Mouse (Mus musculus) induced T-regulatory cell, adult 2 months (primary cell): Measurements from ENCODE around the gene Gm32717.
A peak's percentile ranks its signal among the peaks of the same experiment; 100 is the strongest.
"Not testable (repeated sequence)": the region's sequence is repeated elsewhere in the genome, so short reads cannot be mapped to it uniquely, and the experiment has no call there.

Source experiments
- DNase-seq: peaks from one replicate; pipeline ENCODE4 v3.0.0-alpha.2; 2012; ENCODE audit warnings: low read depth

Gm32717 gene

DNA sequence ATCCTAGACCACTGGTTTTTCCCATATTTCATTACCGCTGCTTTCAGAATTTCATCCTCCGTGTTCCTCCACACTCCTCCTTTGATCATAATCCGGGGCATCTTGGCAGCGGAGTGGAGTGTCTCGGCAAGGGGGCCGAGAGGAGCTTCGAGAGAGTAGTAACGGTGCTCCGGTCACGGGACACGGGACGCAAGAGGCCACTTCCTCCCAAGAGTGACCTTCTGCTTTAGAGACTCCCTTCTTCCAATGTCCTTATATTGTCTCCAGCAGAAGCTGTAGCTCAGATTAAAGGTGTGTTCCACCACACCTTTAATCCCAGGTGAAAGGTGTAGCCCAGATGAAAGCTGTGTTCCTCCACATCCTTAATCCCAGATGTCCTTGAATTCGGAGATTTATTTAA, at the start of gene Gm32717:
Gene Gm32717, minus strand, starts transcription at position 101 of the 400 bp plus-strand sequence.
- not testable (repeated sequence) for DNase-seq

DNA sequence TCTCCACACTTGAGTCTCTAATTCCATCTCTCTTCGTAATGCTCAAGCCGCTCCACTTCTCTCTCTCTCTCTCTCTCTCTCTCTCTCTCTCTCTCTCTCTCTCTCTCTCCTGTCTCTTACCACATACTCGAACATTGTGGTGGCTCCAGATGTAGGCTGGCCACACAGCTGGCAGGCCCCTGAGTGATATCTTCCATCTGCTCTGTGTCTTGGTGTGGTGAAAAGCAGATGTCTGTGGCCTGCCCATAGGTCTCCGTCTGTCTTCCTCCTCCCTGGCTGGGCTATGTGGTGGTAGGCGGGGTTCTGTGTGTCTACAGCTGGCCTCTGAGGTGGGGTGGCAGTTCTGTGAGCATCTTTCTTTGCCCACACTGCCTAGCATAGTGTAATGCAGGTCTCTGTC, 42.4 kb upstream of the Gm32717 start:
- not testable (repeated sequence) for DNase-seq

DNA sequence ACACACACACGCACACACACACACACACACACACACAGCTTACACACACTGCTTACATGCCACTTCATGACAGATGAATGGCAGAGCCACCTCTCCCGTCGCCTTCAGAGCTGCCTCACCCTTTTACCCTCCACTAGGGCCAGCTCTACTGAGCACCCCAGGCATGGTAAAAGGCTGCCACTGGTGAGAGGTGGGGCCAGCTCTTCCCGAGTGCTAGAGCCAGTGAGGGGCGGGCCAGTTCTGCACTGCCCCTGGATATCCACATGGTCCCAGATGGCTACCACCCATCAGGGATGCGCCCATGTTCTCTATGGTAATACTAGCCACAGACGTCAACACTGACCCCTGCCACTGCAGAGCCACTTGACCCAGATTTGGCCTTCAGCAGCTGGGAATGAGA, 42.0 kb upstream of the Gm32717 start:
- DNase-seq, result not testable (repeated sequence)

DNA sequence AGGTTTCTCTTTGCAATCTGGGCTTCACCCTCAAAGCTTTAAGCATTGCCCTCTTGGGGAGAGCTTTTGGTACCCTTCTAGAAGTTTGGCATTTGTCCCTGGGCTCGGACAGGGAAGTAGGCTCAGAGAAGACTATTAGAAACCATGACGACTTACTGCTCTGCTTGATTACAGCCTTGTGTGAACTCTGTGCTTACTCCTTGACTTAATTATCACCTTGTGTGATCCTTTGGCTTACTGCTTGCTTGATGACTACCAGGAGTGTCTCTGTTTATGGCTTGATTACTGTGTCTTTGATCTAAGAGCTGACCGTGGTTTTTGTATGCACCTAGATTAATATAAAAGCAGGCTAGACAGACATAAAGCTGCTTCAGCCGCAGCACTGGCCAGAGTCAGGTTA, 37.5 kb upstream of the Gm32717 start:
- DNase-seq, result not testable (repeated sequence)

DNA sequence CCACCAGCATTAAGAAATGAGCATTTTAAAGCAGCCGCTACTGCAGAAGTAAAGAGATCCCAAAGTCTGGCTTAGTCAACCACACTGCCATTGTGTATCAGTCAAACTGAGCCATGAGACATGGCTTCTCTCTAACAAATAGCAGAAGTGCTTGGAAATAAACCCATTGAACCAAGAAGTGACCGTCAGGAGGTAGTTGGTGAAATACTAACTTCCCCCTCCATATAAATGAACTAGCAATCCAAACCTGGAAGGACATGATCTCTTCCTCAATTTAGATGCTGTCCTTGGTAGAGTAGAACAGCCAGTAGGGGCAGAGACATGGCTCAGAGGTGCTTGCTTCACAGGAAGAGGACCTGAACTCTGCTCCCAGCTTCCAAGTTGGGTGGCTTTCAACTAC, 30.8 kb upstream of the Gm32717 start:
- not testable (repeated sequence) for DNase-seq

DNA sequence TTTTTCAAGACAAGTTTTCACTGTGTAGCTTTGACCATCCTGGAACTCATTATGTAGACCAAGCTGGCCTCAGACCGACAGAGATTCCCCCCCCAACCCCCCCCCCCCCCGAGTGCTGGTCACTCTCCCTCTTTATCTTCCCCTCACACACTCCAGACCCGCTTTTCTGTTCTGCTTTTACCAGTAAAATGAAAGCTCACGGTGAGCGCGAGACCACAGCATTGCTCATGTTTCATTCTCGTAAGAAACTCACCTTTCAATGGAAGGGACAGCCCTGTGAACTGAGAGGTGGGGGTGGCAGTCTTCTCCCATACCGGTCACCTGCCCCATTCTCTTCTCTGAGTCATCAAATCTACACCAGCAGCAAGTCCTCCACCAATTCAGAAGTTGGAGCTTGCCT, 28.2 kb upstream of the Gm32717 start:
- not testable (repeated sequence) for DNase-seq

DNA sequence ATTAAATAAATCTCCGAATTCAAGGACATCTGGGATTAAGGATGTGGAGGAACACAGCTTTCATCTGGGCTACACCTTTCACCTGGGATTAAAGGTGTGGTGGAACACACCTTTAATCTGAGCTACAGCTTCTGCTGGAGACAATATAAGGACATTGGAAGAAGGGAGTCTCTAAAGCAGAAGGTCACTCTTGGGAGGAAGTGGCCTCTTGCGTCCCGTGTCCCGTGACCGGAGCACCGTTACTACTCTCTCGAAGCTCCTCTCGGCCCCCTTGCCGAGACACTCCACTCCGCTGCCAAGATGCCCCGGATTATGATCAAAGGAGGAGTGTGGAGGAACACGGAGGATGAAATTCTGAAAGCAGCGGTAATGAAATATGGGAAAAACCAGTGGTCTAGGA, 17.8 kb upstream of the Gm32717 start, which contains the start of gene Gm32802:
Gene Gm32802, plus strand, starts transcription at position 301 of the 400 bp plus-strand sequence.
- DNase-seq, result not testable (repeated sequence)

DNA sequence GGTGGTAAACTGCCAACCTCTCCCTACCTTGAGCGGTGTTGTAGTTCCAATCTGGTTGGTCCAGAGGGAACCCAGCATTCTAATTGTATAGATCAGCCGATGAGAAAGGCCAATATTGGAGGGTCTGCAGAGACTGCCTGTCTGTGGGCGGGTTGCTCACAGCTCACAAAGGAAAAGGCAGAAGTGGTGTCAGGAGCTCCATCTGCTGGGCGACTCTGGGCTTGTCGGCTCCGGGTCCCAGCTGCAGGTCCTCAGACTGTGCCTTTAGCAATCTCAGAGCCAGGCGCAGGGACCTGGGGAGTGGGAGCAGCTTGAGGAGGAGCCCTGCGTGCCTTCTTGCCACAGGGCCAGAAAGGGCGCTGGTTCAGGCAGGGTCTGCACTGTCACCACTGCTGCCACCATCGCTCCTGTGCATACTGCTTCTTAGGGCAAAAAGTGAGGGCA, 10.3 kb upstream of the Gm32717 start:
- peak; percentile 23 for DNase-seq

DNA sequence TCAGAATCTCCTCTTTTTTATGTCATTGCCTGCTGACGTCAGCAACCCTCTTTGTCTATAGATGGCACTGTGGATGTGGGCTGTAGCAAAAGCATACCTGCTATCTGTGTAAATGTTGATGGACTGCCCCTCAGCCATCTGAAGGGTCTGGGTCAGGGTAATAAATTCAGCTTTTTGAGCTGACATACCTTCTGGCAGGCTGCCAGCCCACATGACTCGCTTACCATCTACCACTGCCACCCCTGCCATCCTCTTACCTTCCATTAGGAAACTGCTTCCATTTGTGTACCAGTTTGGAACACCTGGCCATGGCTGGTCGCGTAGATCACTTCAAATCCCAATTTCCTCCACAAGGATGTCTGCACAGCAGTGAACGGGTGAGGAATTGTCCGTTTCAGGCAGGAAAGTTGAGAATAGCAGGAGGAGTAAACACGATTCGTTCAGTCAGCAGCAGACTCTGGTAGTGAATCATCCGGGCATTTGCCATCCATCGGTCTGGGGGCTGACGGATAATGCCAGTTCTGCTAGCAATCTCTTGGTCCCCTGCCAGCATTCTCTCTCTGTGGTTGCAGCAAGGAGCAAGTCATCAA, 8.5 kb upstream of the Gm32717 start:
- not testable (repeated sequence) for DNase-seq

DNA sequence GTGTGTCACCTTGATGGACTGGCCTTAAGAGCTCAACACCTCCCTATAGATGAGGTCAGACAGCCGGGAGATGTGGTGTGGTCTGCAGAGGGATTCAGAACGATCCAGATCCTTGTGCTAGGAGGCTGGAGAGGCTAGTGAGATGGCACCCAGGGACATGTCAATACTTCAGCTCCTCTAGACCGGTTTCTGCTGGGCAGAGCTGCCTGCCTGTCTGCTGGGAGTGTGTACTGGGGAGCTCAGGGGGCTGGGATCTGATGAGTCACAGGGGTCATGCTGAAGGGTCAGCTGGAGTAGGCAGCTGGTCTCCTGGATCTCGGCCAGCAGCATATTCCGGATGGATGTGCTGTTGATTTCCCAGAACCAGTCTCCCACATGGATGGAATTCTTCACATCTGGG, 8.0 kb downstream of the Gm32717 start:
- DNase-seq, result not testable (repeated sequence)

DNA sequence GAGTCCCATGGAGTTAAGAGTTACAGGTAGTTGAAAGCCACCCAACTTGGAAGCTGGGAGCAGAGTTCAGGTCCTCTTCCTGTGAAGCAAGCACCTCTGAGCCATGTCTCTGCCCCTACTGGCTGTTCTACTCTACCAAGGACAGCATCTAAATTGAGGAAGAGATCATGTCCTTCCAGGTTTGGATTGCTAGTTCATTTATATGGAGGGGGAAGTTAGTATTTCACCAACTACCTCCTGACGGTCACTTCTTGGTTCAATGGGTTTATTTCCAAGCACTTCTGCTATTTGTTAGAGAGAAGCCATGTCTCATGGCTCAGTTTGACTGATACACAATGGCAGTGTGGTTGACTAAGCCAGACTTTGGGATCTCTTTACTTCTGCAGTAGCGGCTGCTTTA, 13.0 kb downstream of the Gm32717 start:
- not testable (repeated sequence) for DNase-seq

DNA sequence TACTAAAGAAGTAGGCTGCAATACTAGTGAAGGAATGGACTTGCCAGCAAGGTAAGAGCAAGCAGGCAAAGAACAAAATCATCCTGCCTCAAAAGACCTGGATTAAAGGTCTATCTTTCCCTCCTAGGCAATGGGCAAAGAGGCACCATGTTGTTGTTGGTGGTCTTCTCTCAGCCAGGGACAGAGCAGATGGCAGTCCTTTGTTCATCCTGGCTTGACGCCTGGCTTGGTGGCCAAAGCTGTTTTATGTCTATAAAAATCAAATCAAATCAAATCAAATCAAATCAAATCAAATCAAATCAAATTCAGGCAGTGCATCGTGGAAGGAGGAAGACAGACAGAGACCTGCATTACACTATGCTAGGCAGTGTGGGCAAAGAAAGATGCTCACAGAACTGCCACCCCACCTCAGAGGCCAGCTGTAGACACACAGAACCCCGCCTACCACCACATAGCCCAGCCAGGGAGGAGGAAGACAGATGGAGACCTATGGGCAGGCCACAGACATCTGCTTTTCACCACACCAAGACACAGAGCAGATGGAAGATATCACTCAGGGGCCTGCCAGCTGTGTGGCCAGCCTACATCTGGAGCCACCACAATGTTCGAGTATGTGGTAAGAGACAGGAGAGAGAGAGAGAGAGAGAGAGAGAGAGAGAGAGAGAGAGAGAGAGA, 24.7 kb downstream of the Gm32717 start:
- DNase-seq, result not testable (repeated sequence)

DNA sequence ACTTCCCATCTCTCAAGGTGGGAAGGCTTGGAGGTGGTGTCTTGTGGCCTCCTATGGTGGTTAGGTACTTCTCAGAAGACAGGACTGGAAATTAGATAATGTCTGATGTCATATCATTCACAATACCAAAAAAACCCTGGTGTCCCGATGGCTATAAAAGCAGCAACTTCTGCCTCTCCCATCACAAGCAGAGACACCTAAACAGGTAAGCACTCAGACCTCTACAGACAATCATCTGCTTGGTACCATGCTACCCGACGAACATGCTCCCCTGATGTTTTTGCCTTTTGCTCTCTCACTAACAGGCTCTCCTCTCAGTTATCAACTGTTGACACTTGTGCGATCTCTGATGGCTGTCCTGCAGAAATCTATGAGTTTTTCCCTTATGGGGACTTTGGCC, 35.9 kb downstream of the Gm32717 start, which contains the start of gene Il22:
Gene Il22, plus strand, starts transcription at position 301 of the 400 bp plus-strand sequence.
- no peak for DNase-seq

DNA sequence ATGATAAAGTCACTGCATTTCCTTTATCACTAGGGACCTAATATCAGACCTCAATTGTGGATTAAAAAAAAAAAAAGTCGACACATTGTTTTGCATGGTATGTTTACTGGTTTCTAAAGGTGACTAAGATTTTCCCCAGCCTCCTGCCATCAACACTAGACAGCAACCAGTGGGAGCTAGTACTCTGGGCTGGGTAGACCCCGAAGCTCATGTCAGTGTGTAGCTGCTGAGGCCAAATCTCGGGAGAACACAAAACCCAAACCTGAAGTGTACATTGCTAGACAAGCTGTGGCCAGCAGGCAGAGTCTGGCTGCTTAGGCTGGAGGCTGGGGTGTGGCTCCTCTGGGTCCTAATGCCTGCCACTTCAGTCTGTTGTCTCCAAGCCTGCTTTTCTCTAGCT, 45.4 kb downstream of the Gm32717 start:
- DNase-seq, result peak; percentile 47
